ENCODE assay signal across 8 mouse cellular contexts in the genomic region with DNA sequence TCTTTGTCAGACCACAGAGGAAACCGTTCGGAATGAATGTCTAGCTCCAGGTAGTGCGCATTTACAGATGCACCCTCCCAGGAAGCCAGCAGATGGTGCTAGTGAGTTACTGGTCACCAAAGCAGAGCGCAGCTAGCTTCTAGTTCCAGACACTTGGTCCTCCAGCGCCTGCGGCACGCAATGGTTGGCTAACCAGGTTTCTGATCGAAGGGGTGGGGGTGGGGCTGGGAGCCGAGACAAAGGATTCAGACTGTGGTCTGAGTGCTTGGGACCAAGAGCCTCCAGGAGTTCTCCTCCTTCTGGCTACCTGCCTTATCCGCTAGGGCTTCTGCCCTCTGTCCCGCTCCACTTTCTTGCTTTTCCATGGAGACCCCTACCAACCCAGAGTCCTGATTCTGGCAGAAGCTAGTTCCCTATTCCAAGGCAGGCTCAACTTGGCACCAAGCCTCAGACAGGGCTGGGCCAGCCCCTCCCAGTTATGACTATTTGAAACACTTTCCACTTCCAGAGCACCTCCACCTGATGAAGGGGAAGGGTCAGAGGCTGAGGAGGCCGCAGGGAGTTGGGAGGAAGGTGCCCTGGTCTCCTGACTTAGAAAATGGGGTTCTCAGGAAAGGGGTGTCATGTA. TPM values are rescaled to one million over a fixed set of nuclear protein-coding genes. Genes with fewer than 3 reads are reported as not detected.
DNase-seq lines count a peak whose midpoint lies in the region; ATAC-seq and TF ChIP-seq lines count a peak whose summit lies in the region.

No protein-coding gene starts in this region.

- H3K79me2 ChIP-seq in C2C12 (ENCODE audit: control insufficient read depth, insufficient read depth) = no peaks in the 10 kb centered on the region
- H3K79me2 ChIP-seq in liver, adult 2 months (ENCODE audit: control insufficient read depth, insufficient read depth, low read length) = no peaks in the 10 kb centered on the region

- ATAC-seq in embryonic facial prominence, embryonic 14.5 days (ENCODE audit: low read depth) = peak; percentile 37; the same call in 1 of the 2 replicates
- no peak for ATAC-seq in heart, embryonic 13.5 days (ENCODE audit: extremely low read depth, insufficient number of reproducible peaks, low FRiP score, low TSS enrichment)
- ATAC-seq in kidney, embryonic 16.5 days (ENCODE audit: low FRiP score, low TSS enrichment) = peak; percentile 37
- ATAC-seq in monocyte, adult 5-6 weeks (replicated peaks; ENCODE audit: insufficient number of reproducible peaks, low FRiP score, low TSS enrichment, poor library complexity, severe bottlenecking) = peak; percentile 79

- WGBS in embryonic facial prominence, embryonic 14.5 days = 8% methylated on average over 12 of the region's 12 CpGs
- 12% methylated on average over 12 of the region's 12 CpGs for WGBS in heart, embryonic 13.5 days
- WGBS in kidney, embryonic 16.5 days = 10% methylated on average over 12 of the region's 12 CpGs
- WGBS in liver, adult 2 months = 15% methylated on average over 12 of the region's 12 CpGs

- peak overlapping the region; percentile 41 for H3K4me2 ChIP-seq in embryonic facial prominence, embryonic 14.5 days (ENCODE audit: low read depth, low read length)
- H3K4me2 ChIP-seq in heart, embryonic 13.5 days = peak overlapping the region; percentile 57
- H3K4me2 ChIP-seq in kidney, embryonic 16.5 days (replicated peaks; ENCODE audit: low read depth, low read length) = peak overlapping the region; percentile 46

- peaks cover 4% of the 10 kb centered on the region; the same call in 1 of the 2 replicates for H3K4me1 ChIP-seq in embryonic facial prominence, embryonic 14.5 days (ENCODE audit: control insufficient read depth, insufficient read depth, low read length)
- peaks cover 41% of the 10 kb centered on the region for H3K4me1 ChIP-seq in heart, embryonic 13.5 days
- peaks cover 55% of the 10 kb centered on the region for H3K4me1 ChIP-seq in kidney, embryonic 16.5 days (ENCODE audit: insufficient read depth, low read length)
- H3K4me1 ChIP-seq in liver, adult 2 months (ENCODE audit: control insufficient read depth, insufficient read depth, low read length) = peaks cover 6% of the 10 kb centered on the region

- no peaks in the 10 kb centered on the region for H3K36me3 ChIP-seq in C2C12 (ENCODE audit: control insufficient read depth, insufficient read depth)
- H3K36me3 ChIP-seq in embryonic facial prominence, embryonic 14.5 days (ENCODE audit: control insufficient read depth, insufficient read depth, low read length) = no peaks in the 10 kb centered on the region
- no peaks in the 10 kb centered on the region for H3K36me3 ChIP-seq in heart, embryonic 13.5 days
- H3K36me3 ChIP-seq in kidney, embryonic 16.5 days (ENCODE audit: insufficient read depth, low read length) = no peaks in the 10 kb centered on the region
- H3K36me3 ChIP-seq in liver, adult 2 months (ENCODE audit: control insufficient read depth, insufficient read depth, low read length) = no peaks in the 10 kb centered on the region

- peak; percentile 77 to 83 for DNase-seq in adrenal gland, postnatal 36 days
- peak; percentile 85 for DNase-seq in embryonic facial prominence, embryonic 14.5 days (ENCODE audit: low spot score)
- DNase-seq in liver, adult 2 months (ENCODE audit: extremely low read depth, low read depth, low spot score) = peak; percentile 54
- DNase-seq in spleen, postnatal 10 days (ENCODE audit: low spot score in 2 of 2) = peak; percentile 63 to 80

- H3K9ac ChIP-seq in embryonic facial prominence, embryonic 14.5 days (ENCODE audit: low read depth, low read length) = 0 out of 2 replicates have a peak overlapping the region, but pooled peaks have one; percentile 34
- peak overlapping the region; percentile 20; the same call in 1 of the 2 replicates for H3K9ac ChIP-seq in heart, embryonic 13.5 days
- H3K9ac ChIP-seq in kidney, embryonic 16.5 days (replicated peaks; ENCODE audit: low read length) = peak overlapping the region; percentile 52
- no peak overlapping the region for H3K9ac ChIP-seq in liver, adult 2 months (ENCODE audit: low read depth, low read length)

- H3K27ac ChIP-seq in embryonic facial prominence, embryonic 14.5 days (replicated peaks; ENCODE audit: low read depth, low read length) = no peak overlapping the region
- H3K27ac ChIP-seq in heart, embryonic 13.5 days (replicated peaks) = no peak overlapping the region
- peak overlapping the region; percentile 61 for H3K27ac ChIP-seq in kidney, embryonic 16.5 days (ENCODE audit: low read length)
- H3K27ac ChIP-seq in liver, adult 2 months (replicated peaks; ENCODE audit: insufficient read depth, low read depth, low read length) = no peak overlapping the region

- TF ChIP-seq POLR2A in liver, adult 2 months (IDR thresholded peaks at IDR 0.05; ENCODE audit: extremely low read depth, insufficient read depth, low read length) = no peak

- H3K9me3 ChIP-seq in embryonic facial prominence, embryonic 14.5 days (ENCODE audit: control insufficient read depth, low read length) = no peaks in the 10 kb centered on the region
- H3K9me3 ChIP-seq in heart, embryonic 13.5 days = no peaks in the 10 kb centered on the region
- H3K9me3 ChIP-seq in kidney, embryonic 16.5 days (ENCODE audit: low read length) = no peaks in the 10 kb centered on the region

- no peaks in the 10 kb centered on the region for H3K79me3 ChIP-seq in C2C12 (ENCODE audit: low read depth)

- H3ac ChIP-seq in C2C12 (ENCODE audit: control insufficient read depth, insufficient read length, low read depth) = no peak overlapping the region

- H3K4me3 ChIP-seq in C2C12 (ENCODE audit: insufficient read depth, poor library complexity, severe bottlenecking) = no peak overlapping the region
- H3K4me3 ChIP-seq in embryonic facial prominence, embryonic 14.5 days (ENCODE audit: low read depth, low read length) = peak overlapping the region; percentile 13; the same call in 1 of the 2 replicates
- H3K4me3 ChIP-seq in heart, embryonic 13.5 days = 0 out of 2 replicates have a peak overlapping the region, but pooled peaks have one; percentile 8
- 0 out of 2 replicates have a peak overlapping the region, but pooled peaks have one; percentile 11 for H3K4me3 ChIP-seq in kidney, embryonic 16.5 days (ENCODE audit: low read length)
- H3K4me3 ChIP-seq in liver, adult 2 months (ENCODE audit: insufficient read depth, low read depth, low read length) = no peak overlapping the region

- no peaks in the 10 kb centered on the region for H3K27me3 ChIP-seq in C2C12 (ENCODE audit: control insufficient read depth, insufficient read depth, insufficient read length)
- peaks cover 8% of the 10 kb centered on the region for H3K27me3 ChIP-seq in embryonic facial prominence, embryonic 14.5 days (replicated peaks; ENCODE audit: control insufficient read depth, insufficient read depth, low read length)
- H3K27me3 ChIP-seq in heart, embryonic 13.5 days (replicated peaks) = peaks cover 52% of the 10 kb centered on the region
- H3K27me3 ChIP-seq in kidney, embryonic 16.5 days (ENCODE audit: insufficient read depth, low read length) = no peaks in the 10 kb centered on the region
- H3K27me3 ChIP-seq in liver, adult 2 months (ENCODE audit: control insufficient read depth, insufficient read depth, low read length) = no peaks in the 10 kb centered on the region

- peak; percentile 81 for TF ChIP-seq CTCF in C2C12 (IDR thresholded peaks at IDR 0.05; ENCODE audit: control insufficient read depth, insufficient read depth, insufficient read length)
- TF ChIP-seq CTCF in liver, adult 2 months (IDR thresholded peaks at IDR 0.05; ENCODE audit: low read depth, low read length) = peak; percentile 89

TF ChIP-seq in C2C12, 6 proteins besides CTCF, POLR2A, EP300 and RAD21 (continues in another document):
- no peak for TF ChIP-seq MAX (IDR thresholded peaks at IDR 0.05)

RNA-seq across cellular contexts. Expression of a gene that starts 2.4 kb away (rescaled TPM):
- 0.11 TPM for polyA plus RNA-seq in C2C12 (2012; fragmentation: generic; extraction: Trizol)
- under 1 TPM; 0.23 to 0.66 TPM for total RNA-seq in adrenal gland, postnatal 36 days (2021)
- polyA plus RNA-seq in embryonic facial prominence, embryonic 14.5 days (2014; fragmentation: Nextera tagmentation; extraction: Ambion mirVana) = 1.1 and 2.2 TPM in 2 replicates
- polyA plus RNA-seq in heart, embryonic 13.5 days (2015; fragmentation: Nextera tagmentation; extraction: Ambion mirVana) = 1.2 and 1.5 TPM in 2 replicates
- polyA plus RNA-seq in kidney, embryonic 16.5 days (2015; fragmentation: Nextera tagmentation; extraction: Ambion mirVana) = 39.3 and 39.9 TPM in 2 replicates
- not detected in 2 replicates for total RNA-seq in liver, adult 2 months (2014; rRNA removed)
- polyA plus RNA-seq in liver, adult 2 months (2012; rRNA removed) = 0.09 and 0.12 TPM in 2 replicates
- not detected in 3 replicates for total RNA-seq in monocyte, adult 5-6 weeks (2017)

RNA-seq across cellular contexts. Expression of a gene that starts 19.4 kb away (rescaled TPM):
- 8.8 TPM for polyA plus RNA-seq in C2C12 (2012; fragmentation: generic; extraction: Trizol)
- 10 to 100 TPM; 16.0 to 17.7 TPM for total RNA-seq in adrenal gland, postnatal 36 days (2021)
- 30.1 and 38.6 TPM in 2 replicates for polyA plus RNA-seq in embryonic facial prominence, embryonic 14.5 days (2014; fragmentation: Nextera tagmentation; extraction: Ambion mirVana)
- 21.8 and 22.3 TPM in 2 replicates for polyA plus RNA-seq in heart, embryonic 13.5 days (2015; fragmentation: Nextera tagmentation; extraction: Ambion mirVana)
- polyA plus RNA-seq in kidney, embryonic 16.5 days (2015; fragmentation: Nextera tagmentation; extraction: Ambion mirVana) = 49.6 and 51.1 TPM in 2 replicates
- total RNA-seq in liver, adult 2 months (2014; rRNA removed) = 1.9 and 2.3 TPM in 2 replicates
- polyA plus RNA-seq in liver, adult 2 months (2012; rRNA removed) = 2.3 and 4.5 TPM in 2 replicates
- total RNA-seq in monocyte, adult 5-6 weeks (2017) = 0.43 to 0.49 TPM (median 0.48 TPM) in 3 replicates

RNA-seq across cellular contexts. Expression of a gene that starts 44.8 kb away (rescaled TPM):
- polyA plus RNA-seq in C2C12 (2012; fragmentation: generic; extraction: Trizol) = 219 TPM
- 10 to 100 TPM; 23.6 to 36.2 TPM for total RNA-seq in adrenal gland, postnatal 36 days (2021)
- polyA plus RNA-seq in embryonic facial prominence, embryonic 14.5 days (2014; fragmentation: Nextera tagmentation; extraction: Ambion mirVana) = 186 and 243 TPM in 2 replicates
- 12.3 TPM in 2 replicates for polyA plus RNA-seq in heart, embryonic 13.5 days (2015; fragmentation: Nextera tagmentation; extraction: Ambion mirVana)
- polyA plus RNA-seq in kidney, embryonic 16.5 days (2015; fragmentation: Nextera tagmentation; extraction: Ambion mirVana) = 22.2 and 24.8 TPM in 2 replicates
- 0.47 and 0.65 TPM in 2 replicates for total RNA-seq in liver, adult 2 months (2014; rRNA removed)
- 0.51 and 0.80 TPM in 2 replicates for polyA plus RNA-seq in liver, adult 2 months (2012; rRNA removed)
- 164 to 258 TPM (median 248 TPM) in 3 replicates for total RNA-seq in monocyte, adult 5-6 weeks (2017)

RNA-seq across cellular contexts. Expression of a gene that starts 49.7 kb away (rescaled TPM):
- polyA plus RNA-seq in C2C12 (2012; fragmentation: generic; extraction: Trizol) = 95.1 TPM
- total RNA-seq in adrenal gland, postnatal 36 days (2021) = 100 to 1,000 TPM; 115 to 120 TPM
- 92.7 and 102 TPM in 2 replicates for polyA plus RNA-seq in embryonic facial prominence, embryonic 14.5 days (2014; fragmentation: Nextera tagmentation; extraction: Ambion mirVana)
- 58.1 and 60.9 TPM in 2 replicates for polyA plus RNA-seq in heart, embryonic 13.5 days (2015; fragmentation: Nextera tagmentation; extraction: Ambion mirVana)
- 106 and 111 TPM in 2 replicates for polyA plus RNA-seq in kidney, embryonic 16.5 days (2015; fragmentation: Nextera tagmentation; extraction: Ambion mirVana)
- total RNA-seq in liver, adult 2 months (2014; rRNA removed) = 63.5 and 85.9 TPM in 2 replicates
- 77.2 and 82.0 TPM in 2 replicates for polyA plus RNA-seq in liver, adult 2 months (2012; rRNA removed)
- 62.8 to 77.2 TPM (median 68.8 TPM) in 3 replicates for total RNA-seq in monocyte, adult 5-6 weeks (2017)

Comparison
In these comparisons a context has a peak if more than half of its experiments do, and no peak if none do; other contexts are left out.
1. H3K4me3 ChIP-seq: peak in embryonic facial prominence, embryonic 14.5 days (single experiment), heart, embryonic 13.5 days (single experiment) and kidney, embryonic 16.5 days (single experiment); none in C2C12 (single experiment) and liver, adult 2 months (single experiment).
2. RNA of a gene that starts 2.4 kb away (polyA plus RNA-seq): 39.3 to 39.9 TPM in kidney, embryonic 16.5 days; 1.2 to 1.5 TPM in heart, embryonic 13.5 days, 1.1 to 2.2 TPM in embryonic facial prominence, embryonic 14.5 days, 0.11 TPM in C2C12 (single experiment) and 0.09 to 0.12 TPM in liver, adult 2 months; every median in the first group is over 10 times any median in the second.
3. Peak in every context shown above with its lines, with median percentiles within 50 percentile points of each other: DNase-seq and H3K4me2 ChIP-seq.